Mouse (Mus musculus) lung, postnatal 0 days (tissue): ENCODE measurements at regions not wholly inside any gene's neighbourhood (a gene's known extent, or its start where the extent isn't known, plus 50 kb on each side); places are given as distances from the start of the nearest gene placed in this dataset.

Source experiments
- ATAC-seq: fragments of 200-750 bp; cut with Nextera tagmentation; 2 replicates; pipeline ENCODE4 v1.8.0; 2017; ENCODE audit warnings: moderate library complexity
- DNase-seq: peaks from one replicate; pipeline ENCODE4 v3.0.0-alpha.2; 2016; ENCODE audit warnings: low spot score
- H3K27ac ChIP-seq: fragments of 300-500 bp; sonication (generic); 2 replicates; pipeline ENCODE4 v1.5.1; 2014; ENCODE audit warnings: antibody characterized with exemption, mild to moderate bottlenecking, low read length, mixed read lengths
- H3K27me3 ChIP-seq: fragments of 300-500 bp; sonication (generic); replicated peaks from 2 replicates; pipeline ENCODE4 v1.6.1; 2014; ENCODE audit warnings: low read length, mixed read lengths; ENCODE audit not compliant: insufficient read depth
- H3K36me3 ChIP-seq: fragments of 300-500 bp; sonication (generic); 2 replicates; pipeline ENCODE4 v1.6.1; 2014; ENCODE audit warnings: low read length, mixed read lengths; ENCODE audit not compliant: insufficient read depth
- H3K4me1 ChIP-seq: fragments of 300-500 bp; sonication (generic); 2 replicates; pipeline ENCODE4 v1.6.1; 2014; ENCODE audit warnings: antibody characterized with exemption, low read depth, low read length, mixed read lengths; ENCODE audit not compliant: insufficient read depth
- H3K4me2 ChIP-seq: fragments of 300-500 bp; sonication (generic); replicated peaks from 2 replicates; pipeline ENCODE4 v1.6.1; 2014; ENCODE audit warnings: low read depth, mild to moderate bottlenecking, low read length, moderate library complexity, mixed read lengths
- H3K4me3 ChIP-seq: fragments of 300-500 bp; sonication (generic); 2 replicates; pipeline ENCODE4 v1.5.1; 2014; ENCODE audit warnings: low read depth, low read length
- H3K9ac ChIP-seq: fragments of 300-500 bp; sonication (generic); replicated peaks from 2 replicates; pipeline ENCODE4 v1.6.1; 2014; ENCODE audit warnings: low read depth, mild to moderate bottlenecking
- H3K9me3 ChIP-seq: fragments of 300-500 bp; sonication (generic); 2 replicates; pipeline ENCODE4 v1.6.1; 2016; ENCODE audit warnings: low read length, mixed read lengths
- CTCF ChIP-seq: IDR thresholded peaks from 2 replicates; pipeline ENCODE4 v1.5.1; 2016; ENCODE audit warnings: antibody characterized with exemption, mild to moderate bottlenecking
- EP300 ChIP-seq: IDR thresholded peaks from 2 replicates; pipeline ENCODE4 v1.6.1; 2016; ENCODE audit warnings: antibody characterized with exemption, mild to moderate bottlenecking, control low read depth
- WGBS: fragments of 180-500 bp; shearing (Covaris S2); extraction: QIAGEN DNeasy Blood & Tissue Kit; methylation state at CpG from one replicate; pipeline ENCODE4 v1.1.7; 2014; 5-methylcytosine and 5-hydroxymethylcytosine counted together

DNA sequence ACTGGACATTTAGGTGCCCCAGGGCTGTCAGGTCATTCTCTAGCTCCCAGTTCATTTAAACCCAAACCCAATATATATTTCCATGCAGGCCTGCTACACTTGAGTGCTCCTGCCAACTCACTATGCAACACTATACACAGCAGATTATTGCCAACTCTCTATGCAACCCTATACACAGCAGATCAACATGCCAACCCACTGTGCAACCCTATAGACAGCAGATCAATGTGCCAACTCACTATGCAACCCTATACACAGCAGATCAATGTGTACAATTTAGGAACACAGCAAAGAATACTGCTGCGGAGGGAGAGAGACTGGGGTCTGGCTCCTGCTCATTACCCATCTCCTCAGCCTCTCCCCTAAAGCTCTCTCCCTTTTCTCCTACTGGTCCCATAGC, 215.7 kb upstream of the Cadm1 start:
- no peaks in the 10 kb centered on the region for H3K27me3 ChIP-seq
- H3K4me3 ChIP-seq = no peak overlapping the region
- no peak for ATAC-seq
- no peak overlapping the region for H3K27ac ChIP-seq
- H3K9me3 ChIP-seq = no peaks in the 10 kb centered on the region
- 0 out of 2 replicates have a peak, but pooled peaks cover 4% of the 10 kb centered on the region for H3K4me1 ChIP-seq
- 80% methylated on average over 1 of the region's 1 CpGs for WGBS
- no peaks in the 10 kb centered on the region for H3K36me3 ChIP-seq
- no peak overlapping the region for H3K4me2 ChIP-seq
- no peak for DNase-seq
- TF ChIP-seq CTCF (no peak), EP300 (no peak)
- no peak overlapping the region for H3K9ac ChIP-seq

GRCm38 (mm10) chr9:47320345-47320744, 209.6 kb upstream of the Cadm1 start:
- no peaks in the 10 kb centered on the region; the same call in 1 of the 2 replicates for H3K4me1 ChIP-seq
- H3K4me2 ChIP-seq = no peak overlapping the region
- DNase-seq (no peak), ATAC-seq (no peak)
- H3K4me3 ChIP-seq = no peak overlapping the region
- H3K9ac ChIP-seq = no peak overlapping the region
- 90% methylated on average over 1 of the region's 1 CpGs for WGBS
- TF ChIP-seq EP300 = no peak
- no peak for TF ChIP-seq CTCF
- H3K27me3 ChIP-seq = no peaks in the 10 kb centered on the region
- H3K36me3 ChIP-seq = no peaks in the 10 kb centered on the region
- no peaks in the 10 kb centered on the region for H3K9me3 ChIP-seq
- no peak overlapping the region for H3K27ac ChIP-seq

DNA sequence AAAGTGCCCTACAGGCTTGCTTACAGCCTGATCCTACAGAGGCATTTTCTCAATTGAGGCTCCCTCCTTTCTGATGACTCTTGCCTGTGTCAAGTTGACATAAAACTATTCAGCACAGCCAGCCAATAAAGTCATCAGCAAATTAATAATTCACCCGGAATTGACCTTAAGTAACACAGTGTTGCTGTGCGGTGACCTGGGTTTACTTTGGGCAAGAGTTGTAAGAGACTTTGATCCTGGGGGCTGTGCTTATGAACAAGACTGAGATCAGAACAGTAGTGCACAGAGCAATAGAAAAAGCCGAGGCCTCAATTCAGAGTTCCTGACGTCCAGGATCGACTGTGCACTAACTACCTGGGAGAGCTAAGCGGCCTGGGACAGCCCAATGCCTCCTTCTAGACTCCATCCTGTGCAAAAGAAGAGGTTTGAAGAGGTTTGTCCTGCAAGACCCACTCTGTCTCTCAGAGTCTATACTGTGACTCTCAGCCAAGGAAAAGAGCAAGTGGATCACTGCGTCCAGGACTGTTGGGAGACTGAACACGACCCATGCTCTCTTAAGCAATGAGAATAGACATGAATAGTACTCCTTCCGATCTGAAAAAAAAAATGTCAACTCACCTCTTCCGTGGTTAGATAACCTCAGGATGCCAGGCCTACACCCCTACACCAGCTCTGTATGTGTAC, 208.7 kb upstream of the Cadm1 start:
- WGBS = 57% methylated on average over 10 of the region's 10 CpGs

GRCm38 (mm10) chr9:47322293-47322692, 207.7 kb upstream of the Cadm1 start:
- H3K4me3 ChIP-seq = no peak overlapping the region
- H3K4me2 ChIP-seq = no peak overlapping the region
- peak; percentile 34 for DNase-seq
- peak; percentile 66 for ATAC-seq
- WGBS = 55% methylated on average over 5 of the region's 5 CpGs
- H3K9me3 ChIP-seq = no peaks in the 10 kb centered on the region
- H3K27me3 ChIP-seq = no peaks in the 10 kb centered on the region
- no peaks in the 10 kb centered on the region; the same call in 1 of the 2 replicates for H3K4me1 ChIP-seq
- no peak overlapping the region for H3K27ac ChIP-seq
- H3K9ac ChIP-seq = no peak overlapping the region
- H3K36me3 ChIP-seq = no peaks in the 10 kb centered on the region
- TF ChIP-seq EP300 = no peak
- TF ChIP-seq CTCF = no peak

More for the DNA sequence above, 208.7 kb upstream of the Cadm1 start:
- no peak overlapping the region for H3K4me2 ChIP-seq
- H3K4me1 ChIP-seq = no peaks in the 10 kb centered on the region; the same call in 1 of the 2 replicates
- no peaks in the 10 kb centered on the region for H3K27me3 ChIP-seq
- H3K4me3 ChIP-seq = no peak overlapping the region
- no peak overlapping the region for H3K9ac ChIP-seq
- no peak for TF ChIP-seq EP300
- TF ChIP-seq CTCF = no peak
- H3K36me3 ChIP-seq = no peaks in the 10 kb centered on the region
- no peak overlapping the region for H3K27ac ChIP-seq
- H3K9me3 ChIP-seq = no peaks in the 10 kb centered on the region
- DNase-seq = peak; percentile 37
- peak; percentile 40; the same call in 1 of the 2 replicates for ATAC-seq

DNA sequence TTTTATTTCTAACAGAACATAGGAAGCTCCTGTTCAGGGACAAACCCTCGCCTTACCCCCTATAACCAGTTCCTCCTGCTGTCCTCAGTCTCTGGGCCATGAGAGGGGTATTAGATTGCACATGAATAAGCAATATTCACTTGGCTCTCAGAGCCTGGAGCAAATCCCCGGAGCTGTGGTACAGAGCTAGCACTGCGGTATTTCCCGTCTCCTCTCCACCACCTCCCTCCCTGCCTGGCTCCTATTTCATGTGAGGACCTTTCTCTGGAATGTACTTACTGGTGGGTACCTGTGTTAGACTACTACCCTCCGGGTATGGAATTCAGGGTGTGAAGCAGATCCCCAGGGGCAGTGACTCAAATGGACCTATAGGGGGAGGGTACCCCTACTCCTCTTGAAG, 206.9 kb upstream of the Cadm1 start:
- H3K27ac ChIP-seq = no peak overlapping the region
- TF ChIP-seq EP300 (no peak), CTCF (no peak)
- H3K9ac ChIP-seq = no peak overlapping the region
- ATAC-seq (no peak), DNase-seq (no peak)
- H3K9me3 ChIP-seq = no peaks in the 10 kb centered on the region
- 51% methylated on average over 5 of the region's 5 CpGs for WGBS
- no peak overlapping the region for H3K4me2 ChIP-seq
- H3K36me3 ChIP-seq = no peaks in the 10 kb centered on the region
- H3K4me1 ChIP-seq = no peaks in the 10 kb centered on the region; the same call in 1 of the 2 replicates
- no peak overlapping the region for H3K4me3 ChIP-seq
- H3K27me3 ChIP-seq = no peaks in the 10 kb centered on the region

DNA sequence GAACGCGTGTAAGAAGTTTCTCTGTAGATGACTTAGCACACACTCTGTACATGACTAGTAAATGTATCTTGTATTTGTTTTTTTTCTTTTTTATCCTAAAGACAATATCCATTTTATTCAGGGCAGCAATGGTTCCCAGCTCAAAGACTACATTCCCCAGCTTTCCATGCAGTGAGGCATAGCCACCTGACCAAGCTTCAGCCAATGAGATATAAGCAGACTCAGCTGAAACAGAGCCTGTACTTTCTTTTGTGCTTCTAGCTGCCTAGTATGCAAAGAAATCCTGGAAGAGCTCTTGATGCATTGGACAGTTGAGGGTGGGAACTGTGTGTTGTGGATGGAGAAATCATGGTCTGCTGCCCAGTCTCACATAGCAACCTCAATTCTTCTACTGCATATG, 202.4 kb upstream of the Cadm1 start:
- no peak for DNase-seq
- ATAC-seq = peak; percentile 50; the same call in 1 of the 2 replicates
- TF ChIP-seq CTCF (no peak), EP300 (no peak)
- Histone ChIP-seq H3K9me3 (no peaks in the 10 kb centered on the region), H3K4me2 (no peak overlapping the region), H3K9ac (no peak overlapping the region), H3K4me1 (no peaks in the 10 kb centered on the region; the same call in 1 of the 2 replicates), H3K36me3 (no peaks in the 10 kb centered on the region), H3K27ac (no peak overlapping the region), H3K27me3 (no peaks in the 10 kb centered on the region), H3K4me3 (no peak overlapping the region)
- WGBS = 100% methylated on average over 2 of the region's 2 CpGs
